ENCODE assay signal across 7 mouse cellular contexts in the genomic region with DNA sequence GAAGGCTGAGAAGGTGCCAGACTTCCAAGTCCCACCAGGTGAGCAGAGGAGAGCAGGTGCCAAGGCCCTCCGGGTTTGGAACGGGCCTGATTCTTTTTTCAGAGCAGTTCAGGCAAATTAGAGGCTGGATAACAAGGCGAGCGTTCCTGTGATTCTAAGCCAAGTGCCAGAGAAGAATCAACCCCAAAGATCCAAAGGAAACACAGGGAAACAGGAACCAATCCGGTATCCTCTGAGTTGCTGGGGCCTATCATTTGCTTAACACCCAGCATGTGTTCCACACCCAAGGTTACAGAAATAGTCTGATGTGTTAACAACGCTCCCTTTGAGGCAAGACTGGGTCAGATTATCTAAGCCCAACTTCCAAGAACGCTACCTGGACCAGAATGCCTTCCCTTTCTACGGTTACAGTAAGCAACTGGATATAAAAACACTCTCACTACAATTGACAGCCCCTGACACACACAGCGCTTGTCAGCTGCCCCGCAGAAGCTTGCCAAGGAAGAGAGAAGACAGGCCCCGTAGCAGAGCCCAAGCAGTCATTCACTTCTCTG. TPM values are rescaled to one million over a fixed set of nuclear protein-coding genes. Genes with fewer than 3 reads are reported as not detected.
DNase-seq lines count a peak whose midpoint lies in the region; ATAC-seq and TF ChIP-seq lines count a peak whose summit lies in the region.

No protein-coding gene starts in this region.

- no peak for TF ChIP-seq POLR2A in limb, embryonic 14.5 days (IDR thresholded peaks at IDR 0.05; ENCODE audit: borderline replicate concordance, extremely low read depth, insufficient read depth, insufficient read length)

- no peaks in the 10 kb centered on the region for H3K27me3 ChIP-seq in lung, embryonic 16.5 days (ENCODE audit: control insufficient read depth, insufficient read depth, low read depth, low read length)
- no peaks in the 10 kb centered on the region for H3K27me3 ChIP-seq in forebrain, embryonic 16.5 days (replicated peaks; ENCODE audit: control insufficient read depth, insufficient read depth, low read length)
- no peaks in the 10 kb centered on the region for H3K27me3 ChIP-seq in limb, embryonic 14.5 days (ENCODE audit: control insufficient read depth, insufficient read depth, low read length)
- H3K27me3 ChIP-seq in stomach, embryonic 14.5 days (ENCODE audit: control insufficient read depth, insufficient read depth, low read length) = no peaks in the 10 kb centered on the region

- H3K27ac ChIP-seq in lung, embryonic 16.5 days (ENCODE audit: low read length) = peak overlapping the region; percentile 74
- H3K27ac ChIP-seq in forebrain, embryonic 16.5 days (ENCODE audit: low read length) = peak overlapping the region; percentile 80
- H3K27ac ChIP-seq in limb, embryonic 14.5 days (replicated peaks; ENCODE audit: low read depth, low read length) = peak overlapping the region; percentile 76
- peak overlapping the region; percentile 66 for H3K27ac ChIP-seq in stomach, embryonic 14.5 days (ENCODE audit: low read length)

- H3K36me3 ChIP-seq in lung, embryonic 16.5 days (ENCODE audit: control insufficient read depth, insufficient read depth, low read length) = no peaks in the 10 kb centered on the region
- no peaks in the 10 kb centered on the region for H3K36me3 ChIP-seq in forebrain, embryonic 16.5 days (ENCODE audit: control insufficient read depth, insufficient read depth)
- H3K36me3 ChIP-seq in limb, embryonic 14.5 days (ENCODE audit: control insufficient read depth, insufficient read depth, low read length) = no peaks in the 10 kb centered on the region
- no peaks in the 10 kb centered on the region for H3K36me3 ChIP-seq in stomach, embryonic 14.5 days (ENCODE audit: control insufficient read depth, insufficient read depth, low read length)

- DNase-seq in lung, postnatal 14 days = no peak
- peak; percentile 76 for DNase-seq in cerebellum, adult 9-11 months
- DNase-seq in limb, embryonic 14.5 days (ENCODE audit: low spot score) = no peak
- DNase-seq in adrenal gland, postnatal 25 days = no peak

- H3K9me3 ChIP-seq in lung, embryonic 16.5 days (ENCODE audit: control insufficient read depth, low read length) = no peaks in the 10 kb centered on the region
- H3K9me3 ChIP-seq in forebrain, embryonic 16.5 days (ENCODE audit: control insufficient read depth, low read length) = no peaks in the 10 kb centered on the region
- no peaks in the 10 kb centered on the region for H3K9me3 ChIP-seq in limb, embryonic 14.5 days (ENCODE audit: control insufficient read depth, low read length)
- H3K9me3 ChIP-seq in stomach, embryonic 14.5 days (ENCODE audit: control insufficient read depth, low read depth, low read length) = no peaks in the 10 kb centered on the region

- WGBS in lung, embryonic 16.5 days = 11% methylated on average over 11 of the region's 11 CpGs
- WGBS in forebrain, embryonic 16.5 days = 14% methylated on average over 11 of the region's 11 CpGs
- 18% methylated on average over 11 of the region's 11 CpGs for WGBS in limb, embryonic 14.5 days
- WGBS in stomach, embryonic 14.5 days = 13% methylated on average over 11 of the region's 11 CpGs

- peak overlapping the region; percentile 77 for H3K9ac ChIP-seq in lung, embryonic 16.5 days (ENCODE audit: low read length)
- peak overlapping the region; percentile 65 for H3K9ac ChIP-seq in forebrain, embryonic 16.5 days (replicated peaks; ENCODE audit: low read depth, low read length)
- H3K9ac ChIP-seq in limb, embryonic 14.5 days (ENCODE audit: low read depth, low read length, severe bottlenecking) = peak overlapping the region; percentile 73
- H3K9ac ChIP-seq in stomach, embryonic 14.5 days (replicated peaks; ENCODE audit: low read depth, low read length) = peak overlapping the region; percentile 74

- peak overlapping the region; percentile 81 for H3K4me2 ChIP-seq in lung, embryonic 16.5 days (ENCODE audit: low read depth, low read length)
- H3K4me2 ChIP-seq in forebrain, embryonic 16.5 days (ENCODE audit: low read length) = peak overlapping the region; percentile 72
- peak overlapping the region; percentile 69 for H3K4me2 ChIP-seq in limb, embryonic 14.5 days (replicated peaks; ENCODE audit: low read depth, low read length, severe bottlenecking)
- peak overlapping the region; percentile 69 for H3K4me2 ChIP-seq in stomach, embryonic 14.5 days (replicated peaks; ENCODE audit: low read depth, low read length)

- peak overlapping the region; percentile 81 for H3K4me3 ChIP-seq in lung, embryonic 16.5 days (ENCODE audit: low read length)
- peak overlapping the region; percentile 50 for H3K4me3 ChIP-seq in forebrain, embryonic 16.5 days (replicated peaks; ENCODE audit: low read length)
- H3K4me3 ChIP-seq in limb, embryonic 14.5 days (replicated peaks; ENCODE audit: low read length) = peak overlapping the region; percentile 63
- H3K4me3 ChIP-seq in stomach, embryonic 14.5 days (ENCODE audit: low read depth, low read length) = peak overlapping the region; percentile 59

- peak; percentile 70 for ATAC-seq in lung, embryonic 16.5 days (ENCODE audit: low read depth)
- peak; percentile 73 for ATAC-seq in forebrain, embryonic 16.5 days
- peak; percentile 23 for ATAC-seq in limb, embryonic 14.5 days (ENCODE audit: low FRiP score, low read depth)
- ATAC-seq in stomach, embryonic 14.5 days (ENCODE audit: insufficient number of reproducible peaks, insufficient read depth, low FRiP score, low read depth) = peak; percentile 36

- peaks cover 6% of the 10 kb centered on the region for H3K4me1 ChIP-seq in lung, embryonic 16.5 days (replicated peaks; ENCODE audit: control insufficient read depth, insufficient read depth, low read length)
- peaks cover 11% of the 10 kb centered on the region for H3K4me1 ChIP-seq in forebrain, embryonic 16.5 days (replicated peaks; ENCODE audit: control insufficient read depth, insufficient read depth, low read length)
- H3K4me1 ChIP-seq in limb, embryonic 14.5 days (ENCODE audit: control insufficient read depth, insufficient read depth, low read length) = peaks cover 7% of the 10 kb centered on the region
- peaks cover 5% of the 10 kb centered on the region; the same call in 1 of the 2 replicates for H3K4me1 ChIP-seq in stomach, embryonic 14.5 days (ENCODE audit: control insufficient read depth, insufficient read depth, low read length)

RNA-seq across cellular contexts. Expression of a gene that starts 0.7 kb away (rescaled TPM):
- 19.0 and 21.8 TPM in 2 replicates for polyA plus RNA-seq in lung, embryonic 16.5 days (2015; fragmentation: Nextera tagmentation; extraction: Ambion mirVana)
- 13.2 and 14.9 TPM in 2 replicates for polyA plus RNA-seq in forebrain, embryonic 16.5 days (2015; fragmentation: Nextera tagmentation; extraction: Ambion mirVana)
- 15.0 and 15.2 TPM in 2 replicates for polyA plus RNA-seq in limb, embryonic 14.5 days (2012; rRNA removed)
- polyA plus RNA-seq in limb, embryonic 14.5 days (2014; fragmentation: Nextera tagmentation; extraction: Ambion mirVana) = 25.4 and 26.4 TPM in 2 replicates
- polyA plus RNA-seq in stomach, embryonic 14.5 days (2014; fragmentation: Nextera tagmentation; extraction: Ambion mirVana) = 30.7 and 32.9 TPM in 2 replicates
- 41.9 and 50.3 TPM in 2 replicates for total RNA-seq in adrenal gland, postnatal 25 days (2021)

Comparison
In these comparisons a context has a peak if more than half of its experiments do, and no peak if none do; other contexts are left out.
1. ATAC-seq: peak in every context shown above with its lines; median percentile 73 in forebrain, embryonic 16.5 days; 70 in lung, embryonic 16.5 days; 36 in stomach, embryonic 14.5 days; 23 in limb, embryonic 14.5 days.